Mouse (Mus musculus) midbrain, embryonic 10.5 days (tissue): ENCODE measurements around the gene Bglap3. TPM values are rescaled to one million over a fixed set of nuclear protein-coding genes. Genes with fewer than 3 reads are reported as not detected.
"Not testable (repeated sequence)": the region's sequence is repeated elsewhere in the genome, so short reads cannot be mapped to it uniquely, and the experiment has no call there.

Source experiments
- DNase-seq: peaks from one replicate; pipeline ENCODE4 v3.0.0-alpha.2; 2017; ENCODE audit warnings: low spot score
- H3K27ac ChIP-seq: fragments of 300-500 bp; sonication (generic); replicated peaks from 2 replicates; pipeline ENCODE4 v1.5.1; 2016; ENCODE audit warnings: mild to moderate bottlenecking
- H3K27me3 ChIP-seq: fragments of 300-500 bp; sonication (generic); 2 replicates; pipeline ENCODE4 v1.6.1; 2016; ENCODE audit warnings: low read depth, mild to moderate bottlenecking; ENCODE audit not compliant: poor library complexity, severe bottlenecking
- H3K36me3 ChIP-seq: fragments of 300-500 bp; sonication (generic); 2 replicates; pipeline ENCODE4 v1.6.1; 2016; ENCODE audit warnings: mild to moderate bottlenecking, moderate library complexity
- H3K4me1 ChIP-seq: fragments of 300-500 bp; sonication (generic); 2 replicates; pipeline ENCODE4 v1.6.1; 2016
- H3K4me3 ChIP-seq: fragments of 300-500 bp; sonication (generic); 2 replicates; pipeline ENCODE4 v1.5.1; 2016; ENCODE audit warnings: mild to moderate bottlenecking, moderate library complexity
- H3K9me3 ChIP-seq: fragments of 300-500 bp; sonication (generic); replicated peaks from 2 replicates; pipeline ENCODE4 v1.6.1; 2016; ENCODE audit warnings: mild to moderate bottlenecking
- WGBS: fragments of 180-500 bp; shearing (Covaris S2); methylation state at CpG from one replicate; pipeline ENCODE4 v1.1.7; 2016; 5-methylcytosine and 5-hydroxymethylcytosine counted together
- polyA plus RNA-seq: library from polyadenylated mRNA; unstranded; fragments of >200 nt; fragmentation: Nextera tagmentation; extraction: Ambion mirVana; gene quantifications from 2 replicates; pipeline ENCODE4 v1.2.1, GENCODE M21; 2016

The Bglap3 gene
- polyA plus RNA-seq, 1 experiment from 2014 or later, result 0.27 TPM

DNA sequence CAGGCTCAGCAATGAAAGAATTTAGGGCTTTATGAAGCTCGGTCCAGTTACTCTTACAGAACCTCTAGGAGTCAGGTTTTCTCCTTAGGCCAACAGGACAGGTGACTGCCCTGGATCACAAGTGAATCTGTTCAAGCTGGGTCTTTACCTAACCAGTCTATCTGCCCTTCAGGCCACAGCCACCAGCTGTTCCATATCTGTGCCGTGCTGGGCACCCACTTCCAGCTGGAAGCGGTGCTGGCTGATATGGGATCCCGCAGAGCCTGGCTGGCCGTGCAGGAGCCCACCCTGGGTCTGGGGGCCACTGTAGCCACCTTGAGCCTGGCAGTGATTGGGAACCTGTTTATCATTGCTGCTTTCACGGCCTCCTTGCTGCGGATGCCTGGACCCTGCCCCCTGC lies 5.0 kb downstream of the Bglap3 start:
- H3K4me3 ChIP-seq, result not testable (repeated sequence)

GRCm38 (mm10) chr3:88366830-88367428 lies 5.6 kb downstream of the Bglap3 start:
- Histone ChIP-seq H3K9me3 (peaks cover 12% of the 10 kb centered on the region), H3K36me3 (peaks cover 12% of the 10 kb centered on the region), H3K4me1 (peaks cover 27% of the 10 kb centered on the region), H3K27me3 (peaks cover 38% of the 10 kb centered on the region), H3K4me3 (peak overlapping the region; percentile 42)
- DNase-seq, result peak; percentile 40
- 4% methylated on average over 22 of the region's 22 CpGs for WGBS
- H3K27ac ChIP-seq, result not testable (repeated sequence)

More for the DNA sequence above, 5.0 kb downstream of the Bglap3 start:
- Histone ChIP-seq H3K9me3 (peaks cover 12% of the 10 kb centered on the region), H3K27me3 (peaks cover 38% of the 10 kb centered on the region), H3K4me1 (peaks cover 27% of the 10 kb centered on the region)
- H3K36me3 ChIP-seq, DNase-seq, H3K27ac ChIP-seq: not testable (repeated sequence)
- WGBS, result 53% methylated on average over 3 of the region's 7 CpGs

- DNase-seq, result no peak
- WGBS, result 37% methylated on average over 34 of the region's 34 CpGs
- H3K4me1 ChIP-seq, result peaks cover 27% of the 10 kb centered on the region
- peaks cover 12% of the 10 kb centered on the region for H3K9me3 ChIP-seq
- no peak overlapping the region for H3K27ac ChIP-seq
- peaks cover 23% of the 10 kb centered on the region for H3K36me3 ChIP-seq
- 0 out of 2 replicates have a peak overlapping the region, but pooled peaks have one; percentile 4 for H3K4me3 ChIP-seq
- peaks cover 38% of the 10 kb centered on the region for H3K27me3 ChIP-seq
Measured at GRCm38 (mm10) chr3:88365705-88366361, 6.7 kb downstream of the Bglap3 start.

GRCm38 (mm10) chr3:88364337-88364736 lies 8.2 kb downstream of the Bglap3 start, which contains the start of gene Paqr6:
Paqr6 (plus strand) TSS chr3:88364584.
- DNase-seq, result peak; percentile 43
- peak within 1 kb of the TSS; percentile 23 for H3K4me3 ChIP-seq
- WGBS, result 1% methylated on average over 16 of the region's 16 CpGs
- H3K36me3 ChIP-seq, result peaks cover 38% of the 10 kb centered on the region
- H3K4me1 ChIP-seq, result peaks cover 27% of the 10 kb centered on the region
- H3K9me3 ChIP-seq, result no peaks in the 10 kb centered on the region
- no peak within 1 kb of the TSS for H3K27ac ChIP-seq
- peaks cover 38% of the 10 kb centered on the region for H3K27me3 ChIP-seq

DNA sequence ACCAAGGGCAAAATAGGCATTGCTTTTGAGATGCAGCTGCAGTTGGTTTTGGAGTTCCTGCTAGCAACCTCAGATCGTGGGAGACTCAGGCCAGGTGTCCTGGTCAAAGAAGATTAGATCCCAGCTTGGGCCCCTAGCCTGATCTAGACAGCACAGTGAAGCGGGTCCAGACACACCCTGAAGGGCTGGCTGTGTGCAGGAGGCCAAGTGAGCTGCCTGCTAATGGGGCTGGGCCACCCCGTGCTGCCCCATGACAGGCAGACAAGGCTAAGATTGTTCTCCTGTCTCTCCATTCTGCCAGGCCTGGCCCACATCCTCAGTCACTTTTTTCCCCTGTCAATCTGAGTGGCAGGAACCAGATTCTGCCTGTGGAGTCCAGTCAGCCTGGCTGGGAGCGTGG lies 8.8 kb downstream of the Bglap3 start:
- DNase-seq, result no peak
- no peaks in the 10 kb centered on the region for H3K9me3 ChIP-seq
- H3K4me3 ChIP-seq, result no peak overlapping the region
- H3K4me1 ChIP-seq, result peaks cover 27% of the 10 kb centered on the region
- peaks cover 44% of the 10 kb centered on the region for H3K36me3 ChIP-seq
- no peak overlapping the region for H3K27ac ChIP-seq
- peaks cover 38% of the 10 kb centered on the region for H3K27me3 ChIP-seq
- whole genome bisulfite sequencing, result 72% methylated on average over 4 of the region's 4 CpGs

DNA sequence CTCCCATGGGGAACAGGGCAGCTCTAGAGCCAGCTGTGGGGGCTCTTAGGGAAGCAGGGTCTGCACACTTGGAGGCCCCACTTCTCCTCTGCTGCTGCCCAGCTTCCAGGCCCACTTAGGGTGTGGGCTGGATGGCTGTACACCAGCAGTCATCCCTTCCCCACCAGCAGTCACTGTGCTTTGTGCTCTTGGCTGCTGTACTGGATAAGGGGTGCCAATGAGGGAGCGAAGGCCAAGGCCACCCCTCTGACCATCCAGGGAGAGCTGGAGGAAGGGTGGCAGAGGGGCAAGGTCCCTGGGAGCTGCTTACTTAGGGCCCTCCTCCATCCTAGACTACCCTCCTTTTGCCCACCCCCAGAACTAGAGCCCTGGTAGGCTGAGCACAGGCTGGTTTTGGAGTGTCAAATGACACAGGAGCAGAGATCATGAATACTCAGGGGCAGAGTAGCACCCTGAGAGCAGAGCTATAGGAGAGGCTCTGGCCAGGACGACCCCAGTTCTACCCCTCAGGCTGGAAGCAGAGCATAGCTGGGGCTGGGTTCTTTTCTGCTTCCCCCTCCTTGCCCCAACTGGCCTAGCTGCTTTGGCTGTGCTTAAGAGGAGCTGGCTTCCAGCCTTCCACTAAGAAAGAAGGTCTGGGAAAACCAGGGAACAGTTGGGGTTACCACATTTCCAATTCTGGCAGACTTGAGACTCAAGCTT lies 10.8 kb downstream of the Bglap3 start:
- no peak for DNase-seq
- whole genome bisulfite sequencing, result 85% methylated on average over 2 of the region's 2 CpGs
- Histone ChIP-seq H3K27me3 (peaks cover 34% of the 10 kb centered on the region), H3K27ac (no peak overlapping the region), H3K36me3 (peaks cover 63% of the 10 kb centered on the region), H3K9me3 (no peaks in the 10 kb centered on the region), H3K4me3 (no peak overlapping the region), H3K4me1 (peaks cover 22% of the 10 kb centered on the region)

GRCm38 (mm10) chr3:88361096-88361495 lies 11.4 kb downstream of the Bglap3 start:
- Histone ChIP-seq H3K4me3 (no peak overlapping the region), H3K4me1 (peaks cover 21% of the 10 kb centered on the region), H3K36me3 (peaks cover 70% of the 10 kb centered on the region), H3K9me3 (no peaks in the 10 kb centered on the region), H3K27ac (no peak overlapping the region), H3K27me3 (peaks cover 27% of the 10 kb centered on the region)
- WGBS, result 81% methylated on average over 5 of the region's 6 CpGs
- DNase-seq, result no peak

GRCm38 (mm10) chr3:88359989-88360388 lies 12.6 kb downstream of the Bglap3 start:
- Histone ChIP-seq H3K36me3 (peaks cover 81% of the 10 kb centered on the region), H3K4me1 (peaks cover 15% of the 10 kb centered on the region), H3K4me3 (no peak overlapping the region), H3K27ac (no peak overlapping the region), H3K27me3 (peaks cover 16% of the 10 kb centered on the region), H3K9me3 (no peaks in the 10 kb centered on the region)
- 77% methylated on average over 3 of the region's 3 CpGs for WGBS
- no peak for DNase-seq

GRCm38 (mm10) chr3:88359584-88359983 lies 13.0 kb downstream of the Bglap3 start:
- no peak for DNase-seq
- no peak overlapping the region for H3K27ac ChIP-seq

GRCm38 (mm10) chr3:88354396-88355165 lies 18.0 kb downstream of the Bglap3 start:
- DNase-seq, result no peak
- Histone ChIP-seq H3K4me3 (no peak overlapping the region), H3K9me3 (no peaks in the 10 kb centered on the region), H3K36me3 (peaks cover 100% of the 10 kb centered on the region), H3K27ac (no peak overlapping the region), H3K27me3 (no peaks in the 10 kb centered on the region), H3K4me1 (no peaks in the 10 kb centered on the region)
- 93% methylated on average over 8 of the region's 8 CpGs for WGBS

More at GRCm38 (mm10) chr3:88359584-88359983, 13.0 kb downstream of the Bglap3 start:
- H3K4me1 ChIP-seq, result peaks cover 11% of the 10 kb centered on the region
- peaks cover 85% of the 10 kb centered on the region for H3K36me3 ChIP-seq
- H3K9me3 ChIP-seq, result no peaks in the 10 kb centered on the region
- 78% methylated on average over 5 of the region's 5 CpGs for WGBS
- H3K4me3 ChIP-seq, result no peak overlapping the region
- H3K27me3 ChIP-seq, result peaks cover 12% of the 10 kb centered on the region

DNA sequence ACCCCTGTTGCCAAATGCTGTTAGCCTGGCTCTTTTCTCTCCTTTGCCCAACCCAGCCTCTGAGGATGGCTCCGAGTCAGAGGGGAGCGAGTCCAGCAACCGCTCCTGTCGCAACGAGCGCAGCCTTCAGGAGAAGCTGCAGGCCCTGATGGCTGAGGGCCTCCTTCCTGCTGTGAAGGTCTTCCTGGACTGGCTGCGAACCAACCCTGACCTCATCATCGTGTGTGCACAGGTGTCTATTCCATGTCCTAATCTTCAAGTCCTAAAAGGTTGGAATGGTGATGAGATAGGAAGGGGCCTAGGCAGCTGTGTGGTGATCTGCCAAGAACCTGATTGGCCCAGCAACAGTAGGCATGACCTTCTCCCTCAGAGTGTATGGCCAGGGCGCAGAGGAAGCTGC lies 19.6 kb downstream of the Bglap3 start:
- DNase-seq, result no peak
- no peaks in the 10 kb centered on the region for H3K4me1 ChIP-seq
- H3K27me3 ChIP-seq, result no peaks in the 10 kb centered on the region
- peaks cover 100% of the 10 kb centered on the region for H3K36me3 ChIP-seq
- H3K27ac ChIP-seq, result no peak overlapping the region
- WGBS, result 97% methylated on average over 9 of the region's 9 CpGs
- H3K4me3 ChIP-seq, result no peak overlapping the region
- H3K9me3 ChIP-seq, result no peaks in the 10 kb centered on the region

- Histone ChIP-seq H3K4me3 (no peak overlapping the region), H3K27me3 (no peaks in the 10 kb centered on the region), H3K36me3 (peaks cover 100% of the 10 kb centered on the region), H3K4me1 (no peaks in the 10 kb centered on the region), H3K9me3 (no peaks in the 10 kb centered on the region), H3K27ac (no peak overlapping the region)
- WGBS, result 94% methylated on average over 13 of the region's 13 CpGs
- DNase-seq, result no peak
Measured at GRCm38 (mm10) chr3:88350732-88351131, 21.8 kb downstream of the Bglap3 start.
